Mouse (Mus musculus): Measurements from ENCODE around the gene Lactb.

- no peak for TF ChIP-seq TAL1 (IDR thresholded peaks at IDR 0.05; ENCODE audit: low read length)
- no peak for TF ChIP-seq GATA1 (IDR thresholded peaks at IDR 0.05; ENCODE audit: low read length)
These were observed 29.3 kb downstream of the Lactb start, which contains the start of gene Rps27l for GRCm38 (mm10) chr9:66945647-66946641.
